Mouse (Mus musculus): Measurements from ENCODE around the gene Lrfn4. TPM values are rescaled to one million over a fixed set of nuclear protein-coding genes. Genes with fewer than 3 reads are reported as not detected.

Gene Lrfn4
- total RNA-seq, 2 experiments from 2014 or later: 19.1 to 20.5 TPM

DNA sequence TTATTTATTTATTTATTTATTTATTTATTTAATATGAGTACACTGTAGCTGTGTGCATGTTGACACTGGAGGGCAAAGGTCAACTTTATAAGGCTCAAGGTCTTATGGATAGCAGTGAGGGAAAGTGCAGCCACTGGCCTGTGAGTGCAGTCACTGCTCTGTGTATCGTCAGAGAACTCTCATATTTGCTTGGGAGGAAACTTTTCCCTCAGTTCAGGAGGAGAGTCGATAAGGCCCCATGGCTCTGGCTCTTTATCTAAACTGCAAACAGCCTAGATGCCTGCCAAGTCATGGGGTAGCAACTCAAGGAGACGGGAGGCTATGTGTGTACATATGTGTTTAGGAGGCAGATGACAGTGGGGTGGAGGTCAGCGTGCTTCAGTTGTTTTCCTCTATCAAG is 46.6 kb downstream of the Lrfn4 start:
- DNase-seq: no peak

DNA sequence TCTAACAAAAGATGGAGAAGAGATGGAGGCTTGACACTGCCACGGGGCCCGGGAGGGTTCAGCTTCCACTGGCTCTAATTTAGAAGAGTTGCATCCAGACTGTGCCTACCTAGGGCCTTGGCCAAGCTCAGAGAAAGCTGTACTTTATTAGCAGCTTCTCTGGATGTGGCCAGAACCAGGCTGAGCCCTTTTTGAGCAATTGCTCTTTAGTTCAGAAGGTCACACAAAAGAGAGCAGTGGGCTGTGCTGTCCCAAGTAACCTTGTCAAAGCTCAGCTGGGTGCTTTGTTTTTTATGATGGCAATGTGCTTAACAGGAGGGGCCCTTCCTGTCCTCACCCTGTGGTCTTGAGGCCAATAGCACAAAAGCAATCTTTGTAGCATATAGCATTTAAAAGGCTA is 47.8 kb downstream of the Lrfn4 start:
- DNase-seq: no peak

GRCm38 (mm10) chr19:4566880-4567279 is 48.6 kb downstream of the Lrfn4 start:
- DNase-seq: no peak

DNA sequence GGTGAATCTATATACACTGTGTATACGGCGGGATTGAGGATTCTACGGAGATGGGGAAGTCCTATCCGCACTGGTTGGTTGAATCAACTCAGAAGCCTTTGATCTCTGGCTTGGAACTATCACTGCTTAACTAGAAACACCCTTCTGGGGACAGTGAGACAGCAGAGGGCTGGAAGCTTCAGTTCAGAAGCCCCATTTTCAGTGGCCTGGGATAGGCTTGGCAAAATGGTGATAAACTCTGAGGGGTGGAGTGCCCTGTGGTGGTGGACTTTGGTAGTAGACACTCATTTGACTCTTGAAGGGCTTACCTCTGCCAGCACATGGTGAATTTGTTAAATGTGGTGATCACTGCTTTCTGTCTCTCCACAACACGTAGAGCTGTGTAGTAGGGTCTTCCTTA is 49.8 kb downstream of the Lrfn4 start:
- DNase-seq: no peak

Small RNA genes lying within 50 kb of the gene (microRNA-seq; reads per million reads assigned to microRNA genes)
- gene Mir6986: 1.7 to 1.8 reads per million in 2 experiments

Other genes starting within 250 kb of the Lrfn4 start
- gene Kdm2a, start 217.4 kb downstream of the Lrfn4 start, total RNA-seq (2021): 10 to 100 TPM; 57.1 to 59.1 TPM
- gene Rhod, start 176.2 kb downstream of the Lrfn4 start, total RNA-seq (2021): 10 to 100 TPM; 11.4 to 12.1 TPM
- under 1 TPM; 0.74 to 0.98 TPM for gene Syt12, start 138.2 kb downstream of the Lrfn4 start, total RNA-seq (2021)
- not detected for gene 2010003K11Rik, start 117.1 kb downstream of the Lrfn4 start, total RNA-seq (2021)
- gene Pcx, start 105.2 kb downstream of the Lrfn4 start, total RNA-seq (2021): 1 to 10 TPM; 6.9 to 8.8 TPM
- gene Rce1, start 10.0 kb upstream of the Lrfn4 start, total RNA-seq (2021): 10 to 100 TPM; 16.1 to 18.0 TPM
- under 1 TPM; 0.12 to 0.68 TPM for gene Gm960, start 83.0 kb upstream of the Lrfn4 start, total RNA-seq (2021)
- under 1 TPM; 0.25 to 0.33 TPM for gene Sptbn2, start 95.5 kb upstream of the Lrfn4 start, total RNA-seq (2021)
- 1 to 10 TPM; 7.5 to 8.3 TPM for gene Rbm4b, start 140.8 kb upstream of the Lrfn4 start, total RNA-seq (2021)
- 10 to 100 TPM; 46.1 to 48.4 TPM for gene Rbm4, start 178.2 kb upstream of the Lrfn4 start, total RNA-seq (2021)
- gene Gm21992, start 195.9 kb upstream of the Lrfn4 start, total RNA-seq (2021): 10 to 100 TPM; 21.8 to 24.1 TPM
- gene Rbm14, start 196.0 kb upstream of the Lrfn4 start, total RNA-seq (2021): 10 to 100 TPM; 34.0 to 39.3 TPM
- gene Ccs, start 223.7 kb upstream of the Lrfn4 start, total RNA-seq (2021): 10 to 100 TPM; 31.4 to 31.7 TPM
- gene Ccdc87, start 223.7 kb upstream of the Lrfn4 start, total RNA-seq (2021): under 1 TPM in 1 of 2 experiments, not detected in 1; 0.11 TPM
- gene Ctsf, start 239.5 kb upstream of the Lrfn4 start, total RNA-seq (2021): 10 to 100 TPM; 24.9 to 25.9 TPM

Data from heart, postnatal 4 days (tissue).